Mouse (Mus musculus): ENCODE data around the gene Rps21. TPM values are rescaled to one million over a fixed set of nuclear protein-coding genes. Genes with fewer than 3 reads are reported as not detected.

Gene Rps21
- polyA plus RNA-seq, 1 experiment: 4,273 TPM

GRCm38 (mm10) chr2:180215951-180216350 lies 41.2 kb upstream of the Rps21 start:
- H3K4me1 ChIP-seq (replicated peaks; ENCODE audit: control insufficient read depth, insufficient read depth, low read length): no peaks in the 10 kb centered on the region
- TF ChIP-seq POLR2A (IDR thresholded peaks at IDR 0.05; ENCODE audit: control insufficient read depth, extremely low read depth, insufficient read depth, low read length, poor library complexity): no peak
- no peak for TF ChIP-seq CTCF (IDR thresholded peaks at IDR 0.05; ENCODE audit: borderline replicate concordance, control insufficient read depth, extremely low read depth, insufficient read depth, low read length, poor library complexity)
- DNase-seq: no peak
- no peaks in the 10 kb centered on the region for H3K36me3 ChIP-seq (ENCODE audit: control insufficient read depth, insufficient read depth, low read length)
- no peak overlapping the region for H3K4me3 ChIP-seq (ENCODE audit: control insufficient read depth, insufficient read depth, low read length)
- 65% methylated on average over 6 of the region's 6 CpGs for WGBS
- H3K27ac ChIP-seq (ENCODE audit: control insufficient read depth, insufficient read depth, low read length): no peak overlapping the region
- no peaks in the 10 kb centered on the region for H3K27me3 ChIP-seq (ENCODE audit: control insufficient read depth, insufficient read depth, low read length)

GRCm38 (mm10) chr2:180216921-180217320 lies 40.3 kb upstream of the Rps21 start:
- Histone ChIP-seq H3K27me3 (ENCODE audit: control insufficient read depth, insufficient read depth, low read length) (no peaks in the 10 kb centered on the region), H3K4me3 (ENCODE audit: control insufficient read depth, insufficient read depth, low read length) (no peak overlapping the region), H3K4me1 (replicated peaks; ENCODE audit: control insufficient read depth, insufficient read depth, low read length) (no peaks in the 10 kb centered on the region), H3K27ac (ENCODE audit: control insufficient read depth, insufficient read depth, low read length) (no peak overlapping the region), H3K36me3 (ENCODE audit: control insufficient read depth, insufficient read depth, low read length) (no peaks in the 10 kb centered on the region)
- no peak for TF ChIP-seq CTCF (IDR thresholded peaks at IDR 0.05; ENCODE audit: borderline replicate concordance, control insufficient read depth, extremely low read depth, insufficient read depth, low read length, poor library complexity)
- TF ChIP-seq POLR2A (IDR thresholded peaks at IDR 0.05; ENCODE audit: control insufficient read depth, extremely low read depth, insufficient read depth, low read length, poor library complexity): no peak
- DNase-seq: no peak
- 36% methylated on average over 5 of the region's 5 CpGs for WGBS

DNA sequence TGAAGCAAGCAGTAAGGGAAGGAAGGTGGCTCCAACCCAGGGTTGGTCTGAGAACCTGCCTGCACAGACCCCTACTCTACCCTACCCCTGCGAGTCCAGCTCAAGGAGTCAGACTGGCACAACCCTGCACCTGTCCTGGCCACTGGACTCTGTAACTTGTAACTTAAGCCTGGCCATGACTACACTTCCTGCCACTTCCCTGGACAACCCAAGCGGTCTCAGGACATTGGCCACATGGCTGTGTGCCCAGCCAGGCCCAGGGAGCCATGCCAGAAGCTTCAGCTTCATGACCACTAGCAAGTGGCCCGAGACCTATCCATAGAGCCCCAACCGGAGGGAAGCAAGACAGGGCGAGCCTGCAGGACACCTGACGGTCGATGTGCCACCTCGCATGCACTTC lies 39.6 kb upstream of the Rps21 start:
- no peaks in the 10 kb centered on the region for H3K27me3 ChIP-seq (ENCODE audit: control insufficient read depth, insufficient read depth, low read length)
- 93% methylated on average over 8 of the region's 8 CpGs for WGBS
- no peak overlapping the region for H3K4me3 ChIP-seq (ENCODE audit: control insufficient read depth, insufficient read depth, low read length)
- DNase-seq: no peak
- no peak overlapping the region for H3K27ac ChIP-seq (ENCODE audit: control insufficient read depth, insufficient read depth, low read length)
- no peaks in the 10 kb centered on the region for H3K36me3 ChIP-seq (ENCODE audit: control insufficient read depth, insufficient read depth, low read length)
- TF ChIP-seq CTCF (IDR thresholded peaks at IDR 0.05; ENCODE audit: borderline replicate concordance, control insufficient read depth, extremely low read depth, insufficient read depth, low read length, poor library complexity) (no peak), POLR2A (IDR thresholded peaks at IDR 0.05; ENCODE audit: control insufficient read depth, extremely low read depth, insufficient read depth, low read length, poor library complexity) (no peak)
- H3K4me1 ChIP-seq (replicated peaks; ENCODE audit: control insufficient read depth, insufficient read depth, low read length): no peaks in the 10 kb centered on the region

- WGBS: 67% methylated on average over 3 of the region's 3 CpGs
- Histone ChIP-seq H3K36me3 (ENCODE audit: control insufficient read depth, insufficient read depth, low read length) (no peaks in the 10 kb centered on the region), H3K4me3 (ENCODE audit: control insufficient read depth, insufficient read depth, low read length) (no peak overlapping the region), H3K27ac (ENCODE audit: control insufficient read depth, insufficient read depth, low read length) (no peak overlapping the region), H3K27me3 (ENCODE audit: control insufficient read depth, insufficient read depth, low read length) (no peaks in the 10 kb centered on the region), H3K4me1 (replicated peaks; ENCODE audit: control insufficient read depth, insufficient read depth, low read length) (no peaks in the 10 kb centered on the region)
- TF ChIP-seq POLR2A (IDR thresholded peaks at IDR 0.05; ENCODE audit: control insufficient read depth, extremely low read depth, insufficient read depth, low read length, poor library complexity): no peak
- TF ChIP-seq CTCF (IDR thresholded peaks at IDR 0.05; ENCODE audit: borderline replicate concordance, control insufficient read depth, extremely low read depth, insufficient read depth, low read length, poor library complexity): no peak
- DNase-seq: no peak
Measured at GRCm38 (mm10) chr2:180218241-180218640, 38.9 kb upstream of the Rps21 start.

GRCm38 (mm10) chr2:180218677-180219076 lies 38.5 kb upstream of the Rps21 start:
- Histone ChIP-seq H3K36me3 (ENCODE audit: control insufficient read depth, insufficient read depth, low read length) (no peaks in the 10 kb centered on the region), H3K27me3 (ENCODE audit: control insufficient read depth, insufficient read depth, low read length) (no peaks in the 10 kb centered on the region; the same call in 1 of the 2 replicates), H3K27ac (ENCODE audit: control insufficient read depth, insufficient read depth, low read length) (no peak overlapping the region), H3K4me1 (replicated peaks; ENCODE audit: control insufficient read depth, insufficient read depth, low read length) (no peaks in the 10 kb centered on the region), H3K4me3 (ENCODE audit: control insufficient read depth, insufficient read depth, low read length) (no peak overlapping the region)
- TF ChIP-seq CTCF (IDR thresholded peaks at IDR 0.05; ENCODE audit: borderline replicate concordance, control insufficient read depth, extremely low read depth, insufficient read depth, low read length, poor library complexity) (no peak), POLR2A (IDR thresholded peaks at IDR 0.05; ENCODE audit: control insufficient read depth, extremely low read depth, insufficient read depth, low read length, poor library complexity) (no peak)
- 83% methylated on average over 5 of the region's 5 CpGs for WGBS
- no peak for DNase-seq

DNA sequence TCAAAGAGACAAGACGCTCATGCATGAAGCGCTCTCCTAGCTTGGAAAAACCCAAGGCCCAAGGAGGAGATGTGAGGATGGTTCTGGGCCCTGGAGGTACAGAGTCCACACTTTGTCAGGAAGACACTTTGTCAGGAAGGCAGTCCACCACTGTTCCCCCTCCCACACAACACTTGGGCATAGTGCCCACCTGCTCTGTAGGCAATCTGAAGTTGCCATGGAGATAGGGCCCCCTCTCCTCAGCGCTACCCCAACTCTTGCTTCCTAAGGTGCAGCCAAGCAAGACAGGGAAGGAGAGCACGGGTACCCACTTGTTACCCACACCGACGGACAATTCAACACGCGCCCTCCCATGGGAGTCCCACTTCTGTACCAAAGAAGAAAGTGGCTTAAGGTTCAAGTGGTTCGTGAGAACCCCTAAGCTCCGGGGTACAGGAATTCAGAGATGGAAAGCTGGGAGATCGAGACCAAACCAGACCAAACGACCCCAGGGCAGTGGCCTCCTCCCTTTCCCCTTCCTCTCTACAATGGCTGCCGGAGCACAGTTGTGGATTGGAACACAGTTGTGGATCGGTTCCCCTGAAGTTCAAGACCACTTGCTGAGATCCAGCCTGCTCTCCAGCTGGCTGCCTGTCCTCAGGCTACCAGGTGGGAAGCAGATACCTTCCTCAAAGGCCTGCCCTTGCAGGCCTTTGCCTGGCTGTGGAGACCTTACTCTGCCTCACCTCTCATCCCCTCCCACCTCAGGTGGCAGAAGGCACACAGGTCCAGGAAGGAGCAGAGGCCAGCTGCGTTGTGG lies 37.8 kb upstream of the Rps21 start:
- no peak overlapping the region for H3K27ac ChIP-seq (ENCODE audit: control insufficient read depth, insufficient read depth, low read length)

More for the DNA sequence above, 37.8 kb upstream of the Rps21 start:
- Histone ChIP-seq H3K36me3 (ENCODE audit: control insufficient read depth, insufficient read depth, low read length) (no peaks in the 10 kb centered on the region), H3K4me3 (ENCODE audit: control insufficient read depth, insufficient read depth, low read length) (no peak overlapping the region), H3K4me1 (replicated peaks; ENCODE audit: control insufficient read depth, insufficient read depth, low read length) (no peaks in the 10 kb centered on the region), H3K27me3 (ENCODE audit: control insufficient read depth, insufficient read depth, low read length) (no peaks in the 10 kb centered on the region; the same call in 1 of the 2 replicates)
- DNase-seq: no peak
- no peak for TF ChIP-seq POLR2A (IDR thresholded peaks at IDR 0.05; ENCODE audit: control insufficient read depth, extremely low read depth, insufficient read depth, low read length, poor library complexity)
- TF ChIP-seq CTCF (IDR thresholded peaks at IDR 0.05; ENCODE audit: borderline replicate concordance, control insufficient read depth, extremely low read depth, insufficient read depth, low read length, poor library complexity): no peak
- WGBS: 89% methylated on average over 15 of the region's 15 CpGs
